Mouse (Mus musculus): Measurements from ENCODE around the gene Pusl1. TPM values are rescaled to one million over a fixed set of nuclear protein-coding genes. Genes with fewer than 3 reads are reported as not detected.

Pusl1 gene
- 37.0 and 40.7 TPM in 2 replicates for polyA plus RNA-seq (2015; fragmentation: Nextera tagmentation; extraction: Ambion mirVana)

GRCm38 (mm10) chr4:155891551-155892001 lies at the start of gene Pusl1, which contains the start of gene Acap3:
TSS of gene Pusl1 (minus strand) at chr4:155891781.
TSS of gene Acap3 (plus strand) at chr4:155891822.

GRCm38 (mm10) chr4:155869317-155870033 lies 22.1 kb downstream of the Pusl1 start, which contains the start of the genes Cptp and Ints11:
TSS of gene Cptp (minus strand) at chr4:155869440.
TSS of gene Ints11 (plus strand) at chr4:155869546.

DNA sequence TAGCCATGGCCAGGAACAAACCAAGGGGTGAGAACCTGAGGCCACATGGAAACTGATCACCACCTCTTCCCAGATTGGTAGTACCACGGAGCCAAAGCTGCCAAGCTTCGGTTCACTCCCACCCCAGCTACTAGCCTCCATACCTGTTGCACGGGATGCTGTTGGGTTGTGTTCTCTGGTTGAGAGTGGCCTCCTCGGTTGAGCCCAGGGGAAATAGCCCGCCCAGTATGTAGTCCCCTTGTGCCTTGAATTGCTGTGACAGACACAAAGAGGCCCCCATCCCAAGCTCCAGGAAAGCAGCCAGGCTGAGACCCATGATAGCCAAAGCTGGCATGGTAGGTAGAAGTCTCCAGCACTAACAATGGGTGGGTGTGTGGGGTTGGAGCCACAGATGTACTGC lies 28.6 kb downstream of the Pusl1 start, which contains the start of gene Tas1r3:
Tas1r3 (minus strand) TSS at position 362 of the 400 bp plus-strand sequence.

DNA sequence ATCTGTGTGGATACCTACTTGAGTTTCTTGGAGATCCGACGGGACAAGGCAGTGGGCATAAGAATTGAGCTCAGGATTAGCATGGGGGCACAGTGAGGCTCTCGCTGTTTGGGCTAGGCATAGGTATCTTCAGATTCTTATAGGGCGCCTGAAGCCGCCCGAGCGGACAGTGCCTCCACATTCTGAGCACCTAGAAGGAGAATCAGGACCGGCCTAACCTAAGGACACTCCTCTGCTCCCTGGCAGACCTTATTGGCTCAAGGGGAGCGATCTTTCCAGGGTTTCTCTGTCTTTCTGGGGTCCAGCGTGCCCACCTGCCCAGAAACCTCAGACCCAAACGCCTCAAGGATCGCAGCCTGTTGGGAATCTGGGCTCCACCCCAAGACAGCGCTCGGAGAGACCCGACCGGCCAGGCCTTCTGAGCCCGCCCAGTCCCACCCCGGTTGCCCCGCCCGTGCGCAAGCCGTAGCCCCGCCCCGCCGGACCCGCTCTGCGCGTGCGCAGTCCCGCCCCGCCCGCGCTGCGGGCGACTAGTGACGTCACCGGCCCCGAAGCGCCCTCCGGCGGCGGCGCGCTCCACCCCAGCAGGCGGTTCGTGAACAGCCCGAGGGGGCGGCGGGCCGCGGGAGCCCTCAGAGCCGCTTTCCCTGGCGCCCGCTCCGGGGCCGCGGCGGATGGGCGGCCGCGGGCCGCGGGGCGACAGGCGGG lies 44.6 kb downstream of the Pusl1 start, which contains the start of gene Dvl1:
Dvl1 (plus strand) TSS at position 532 of the 708 bp plus-strand sequence.

DNA sequence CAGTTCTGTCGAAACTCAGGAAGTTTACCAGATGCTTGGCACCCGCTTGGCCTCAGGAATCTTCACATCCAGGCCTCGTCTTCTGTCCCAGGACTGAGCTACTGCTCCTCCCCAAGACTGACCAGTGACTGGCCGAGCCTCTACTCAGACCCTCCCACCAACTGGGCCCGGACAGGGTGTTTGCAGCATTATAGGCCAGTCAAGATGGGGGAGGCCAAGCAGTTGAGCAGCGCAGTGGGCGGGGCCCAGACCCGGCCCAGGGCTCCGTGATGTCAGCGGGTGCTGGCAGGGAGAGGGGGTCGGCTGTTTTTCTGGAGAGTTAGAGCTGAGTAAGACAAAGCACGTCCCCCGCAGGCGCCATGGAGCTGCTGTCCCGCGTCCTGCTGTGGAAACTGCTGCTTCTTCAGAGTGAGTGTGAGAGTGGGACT lies 52.1 kb downstream of the Pusl1 start, which contains the start of gene Mxra8:
Mxra8 (plus strand) TSS at position 198 of the 428 bp plus-strand sequence.

Small RNA genes lying within 50 kb of the gene (microRNA-seq; reads per million reads assigned to microRNA genes)
- not detected for gene Gm22991

Other genes starting within 250 kb of the Pusl1 start
- gene Gm10563, start 246.4 kb downstream of the Pusl1 start, polyA plus RNA-seq (2015; fragmentation: Nextera tagmentation; extraction: Ambion mirVana), result not detected in 2 replicates
- 143 and 158 TPM in 2 replicates for gene Mmp23, start 238.4 kb downstream of the Pusl1 start, polyA plus RNA-seq (2015; fragmentation: Nextera tagmentation; extraction: Ambion mirVana)
- 10.8 and 11.4 TPM in 2 replicates for gene Mib2, start 222.6 kb downstream of the Pusl1 start, polyA plus RNA-seq (2015; fragmentation: Nextera tagmentation; extraction: Ambion mirVana)
- gene Fndc10, start 197.4 kb downstream of the Pusl1 start, polyA plus RNA-seq (2015; fragmentation: Nextera tagmentation; extraction: Ambion mirVana), result 10.4 and 10.8 TPM in 2 replicates
- 133 and 144 TPM in 2 replicates for gene Ssu72, start 187.0 kb downstream of the Pusl1 start, polyA plus RNA-seq (2015; fragmentation: Nextera tagmentation; extraction: Ambion mirVana)
- 0.35 and 0.58 TPM in 2 replicates for gene Tmem240, start 157.0 kb downstream of the Pusl1 start, polyA plus RNA-seq (2015; fragmentation: Nextera tagmentation; extraction: Ambion mirVana)
- gene Atad3a, start 130.7 kb downstream of the Pusl1 start, polyA plus RNA-seq (2015; fragmentation: Nextera tagmentation; extraction: Ambion mirVana), result 43.9 and 46.1 TPM in 2 replicates
- 47.5 and 51.7 TPM in 2 replicates for gene Vwa1, start 117.1 kb downstream of the Pusl1 start, polyA plus RNA-seq (2015; fragmentation: Nextera tagmentation; extraction: Ambion mirVana)
- gene Tmem88b, start 105.9 kb downstream of the Pusl1 start, polyA plus RNA-seq (2015; fragmentation: Nextera tagmentation; extraction: Ambion mirVana), result 0.40 and 0.45 TPM in 2 replicates
- 0.16 and 0.24 TPM in 2 replicates for gene Ankrd65, start 101.3 kb downstream of the Pusl1 start, polyA plus RNA-seq (2015; fragmentation: Nextera tagmentation; extraction: Ambion mirVana)
- gene Mrpl20, start 88.9 kb downstream of the Pusl1 start, polyA plus RNA-seq (2015; fragmentation: Nextera tagmentation; extraction: Ambion mirVana), result 437 and 466 TPM in 2 replicates
- gene Ccnl2, start 79.3 kb downstream of the Pusl1 start, polyA plus RNA-seq (2015; fragmentation: Nextera tagmentation; extraction: Ambion mirVana), result 104 and 106 TPM in 2 replicates
- gene Aurkaip1, start 60.5 kb downstream of the Pusl1 start, polyA plus RNA-seq (2015; fragmentation: Nextera tagmentation; extraction: Ambion mirVana), result 119 and 125 TPM in 2 replicates
- 126 and 133 TPM in 2 replicates for gene Mxra8, start 52.1 kb downstream of the Pusl1 start, polyA plus RNA-seq (2015; fragmentation: Nextera tagmentation; extraction: Ambion mirVana)
- 5.5 and 8.2 TPM in 2 replicates for gene Dvl1, start 44.4 kb downstream of the Pusl1 start, polyA plus RNA-seq (2015; fragmentation: Nextera tagmentation; extraction: Ambion mirVana)
- gene Tas1r3, start 28.4 kb downstream of the Pusl1 start, polyA plus RNA-seq (2015; fragmentation: Nextera tagmentation; extraction: Ambion mirVana), result 0.12 and 0.15 TPM in 2 replicates
- 11.3 and 12.5 TPM in 2 replicates for gene Cptp, start 22.3 kb downstream of the Pusl1 start, polyA plus RNA-seq (2015; fragmentation: Nextera tagmentation; extraction: Ambion mirVana)
- 27.6 and 27.8 TPM in 2 replicates for gene Ints11, start 22.2 kb downstream of the Pusl1 start, polyA plus RNA-seq (2015; fragmentation: Nextera tagmentation; extraction: Ambion mirVana)
- gene Acap3, start within 50 bp of the Pusl1 start, polyA plus RNA-seq (2015; fragmentation: Nextera tagmentation; extraction: Ambion mirVana), result 9.9 and 10.4 TPM in 2 replicates
- gene Ube2j2, start 52.0 kb upstream of the Pusl1 start, polyA plus RNA-seq (2015; fragmentation: Nextera tagmentation; extraction: Ambion mirVana), result 69.0 and 72.3 TPM in 2 replicates
- gene C1qtnf12, start 70.5 kb upstream of the Pusl1 start, polyA plus RNA-seq (2015; fragmentation: Nextera tagmentation; extraction: Ambion mirVana), result 32.4 and 35.1 TPM in 2 replicates
- 9.5 and 10.8 TPM in 2 replicates for gene B3galt6, start 100.9 kb upstream of the Pusl1 start, polyA plus RNA-seq (2015; fragmentation: Nextera tagmentation; extraction: Ambion mirVana)
- 117 and 120 TPM in 2 replicates for gene Sdf4, start 101.1 kb upstream of the Pusl1 start, polyA plus RNA-seq (2015; fragmentation: Nextera tagmentation; extraction: Ambion mirVana)
- 0.46 and 0.61 TPM in 2 replicates for gene Tnfrsf4, start 122.1 kb upstream of the Pusl1 start, polyA plus RNA-seq (2015; fragmentation: Nextera tagmentation; extraction: Ambion mirVana)
- 1.2 and 1.8 TPM in 2 replicates for gene Tnfrsf18, start 134.4 kb upstream of the Pusl1 start, polyA plus RNA-seq (2015; fragmentation: Nextera tagmentation; extraction: Ambion mirVana)
- 1.7 and 2.4 TPM in 2 replicates for gene Ttll10, start 167.6 kb upstream of the Pusl1 start, polyA plus RNA-seq (2015; fragmentation: Nextera tagmentation; extraction: Ambion mirVana)
- gene 9430015G10Rik, start 218.2 kb upstream of the Pusl1 start, polyA plus RNA-seq (2015; fragmentation: Nextera tagmentation; extraction: Ambion mirVana), result 5.8 and 6.9 TPM in 2 replicates
- 1.2 and 1.4 TPM in 2 replicates for gene Rnf223, start 238.7 kb upstream of the Pusl1 start, polyA plus RNA-seq (2015; fragmentation: Nextera tagmentation; extraction: Ambion mirVana)